Mouse (Mus musculus) frontal cortex, adult 2 months (tissue): Measurements from ENCODE around the gene Ephx1. TPM values are rescaled to one million over a fixed set of nuclear protein-coding genes. Genes with fewer than 3 reads are reported as not detected.
A peak's percentile ranks its signal among the peaks of the same experiment; 100 is the strongest.

Source experiments
- DNase-seq, 2 experiments: peaks; one replicate each; pipeline ENCODE4 v3.0.0; 2022; ENCODE audit warnings: low spot score in 1 of 2; ENCODE audit errors: extremely low spot score in 1 of 2
- polyA plus RNA-seq: library from polyadenylated mRNA; depleted of rRNA; stranded (reverse); fragments of >200 nt; gene quantifications from 2 replicates; pipeline ENCODE4 v1.2.3, GENCODE M21; 2012

The Ephx1 gene
- polyA plus RNA-seq, 1 experiment, result 29.8 TPM

GRCm38 (mm10) chr1:180979484-180980251 is 41.0 kb downstream of the Ephx1 start:
- DNase-seq, result no peak

- DNase-seq, result peak in 1 of 2 experiments; percentile 27
Observed at GRCm38 (mm10) chr1:180976110-180976679, 44.5 kb downstream of the Ephx1 start.

GRCm38 (mm10) chr1:180974126-180974746 is 46.5 kb downstream of the Ephx1 start:
- DNase-seq, result peak in 1 of 2 experiments; percentile 61

- no peak for DNase-seq
Observed at GRCm38 (mm10) chr1:180972941-180973340, 47.8 kb downstream of the Ephx1 start.

- no peak for DNase-seq
Observed at GRCm38 (mm10) chr1:180967261-180967660, 53.4 kb downstream of the Ephx1 start.

GRCm38 (mm10) chr1:180966542-180966941 is 54.2 kb downstream of the Ephx1 start:
- no peak for DNase-seq

- no peak for DNase-seq
Observed at GRCm38 (mm10) chr1:180965786-180966185, 54.9 kb downstream of the Ephx1 start.

GRCm38 (mm10) chr1:180958797-180959196 is 61.9 kb downstream of the Ephx1 start:
- no peak for DNase-seq

- DNase-seq, result no peak
Observed at GRCm38 (mm10) chr1:180957989-180958388, 62.7 kb downstream of the Ephx1 start.

- DNase-seq, result no peak
Observed at GRCm38 (mm10) chr1:180956973-180957381, 63.7 kb downstream of the Ephx1 start.

GRCm38 (mm10) chr1:180956401-180956800 is 64.3 kb downstream of the Ephx1 start:
- DNase-seq, result no peak

GRCm38 (mm10) chr1:180952808-180953207 is 67.9 kb downstream of the Ephx1 start:
- DNase-seq, result no peak

GRCm38 (mm10) chr1:180952085-180952746 is 68.5 kb downstream of the Ephx1 start:
- no peak for DNase-seq

GRCm38 (mm10) chr1:180946448-180946847 is 74.3 kb downstream of the Ephx1 start:
- no peak for DNase-seq

GRCm38 (mm10) chr1:180945001-180945980 is 75.4 kb downstream of the Ephx1 start:
- DNase-seq, result peak in 1 of 2 experiments; percentile 29

GRCm38 (mm10) chr1:180944553-180944952 is 76.2 kb downstream of the Ephx1 start:
- no peak for DNase-seq

- no peak for DNase-seq
Observed at GRCm38 (mm10) chr1:180943896-180944295, 76.8 kb downstream of the Ephx1 start.

GRCm38 (mm10) chr1:180943032-180943644 is 77.6 kb downstream of the Ephx1 start:
- DNase-seq, result no peak
